Mouse (Mus musculus) gastrocnemius, adult 2 months (tissue): ENCODE data around the gene Sipa1l1. TPM values are rescaled to one million over a fixed set of nuclear protein-coding genes. Genes with fewer than 3 reads are reported as not detected.
A peak's percentile ranks its signal among the peaks of the same experiment; 100 is the strongest.
"Not testable (repeated sequence)": the region's sequence is repeated elsewhere in the genome, so short reads cannot be mapped to it uniquely, and the experiment has no call there.

ENCODE experiments used
- DNase-seq: peaks from one replicate; pipeline ENCODE4 v3.0.0; 2022
- H3K27ac ChIP-seq: fragments of 200-600 bp; 2 replicates; pipeline ENCODE4 v1.8.1; 2022; ENCODE audit warnings: mild to moderate bottlenecking
- H3K4me3 ChIP-seq: fragments of 200-600 bp; 2 replicates; pipeline ENCODE4 v1.8.1; 2022; ENCODE audit warnings: mild to moderate bottlenecking, moderate library complexity
- CTCF ChIP-seq: fragments of 200-600 bp; IDR thresholded peaks from 2 replicates; pipeline ENCODE4 v1.8.1; 2022; ENCODE audit warnings: antibody characterized with exemption, mild to moderate bottlenecking, moderate library complexity
- intact Hi-C: fragments of 180-260 bp; cut with DNase I; formaldehyde crosslinking; loops from one replicate; pipeline ENCODE4 v1.15.1; 2025
- total RNA-seq, 2 experiments: library from RNA; stranded (reverse); gene quantifications; 2 replicates each; pipeline ENCODE4 v1.2.3; 2021

Gene Sipa1l1
- total RNA-seq, 2 experiments from 2014 or later = 7.4 to 10.6 TPM

- TF ChIP-seq CTCF = no peak
- no peak overlapping the region for H3K27ac ChIP-seq
- DNase-seq = no peak
- intact Hi-C loops = no loop called here
- H3K4me3 ChIP-seq = no peak overlapping the region
Observed at GRCm38 (mm10) chr12:82492456-82492855, 323.3 kb downstream of the Sipa1l1 start.

GRCm38 (mm10) chr12:82493260-82493659 is 324.1 kb downstream of the Sipa1l1 start:
- H3K4me3 ChIP-seq, H3K27ac ChIP-seq, DNase-seq, intact Hi-C loops: not testable (repeated sequence)

- Histone ChIP-seq H3K4me3 (no peak overlapping the region), H3K27ac (no peak overlapping the region)
- TF ChIP-seq CTCF = no peak
- no peak for DNase-seq
- intact Hi-C loops = loop anchor here (5.0 kb wide), 2 partner anchors 451 to 521 kb away; no protein-coding TSS in a partner anchor
Observed at GRCm38 (mm10) chr12:82495936-82496335, 326.8 kb downstream of the Sipa1l1 start.

GRCm38 (mm10) chr12:82497866-82498631 is 328.9 kb downstream of the Sipa1l1 start:
- Histone ChIP-seq H3K27ac (peak overlapping the region; percentile 46; the same call in 1 of the 2 replicates), H3K4me3 (peak overlapping the region; percentile 54)
- intact Hi-C loops = loop anchor here (5.0 kb wide), 2 partner anchors 449 to 519 kb away; no protein-coding TSS in a partner anchor
- peak; percentile 72 for TF ChIP-seq CTCF
- peak; percentile 30 for DNase-seq

GRCm38 (mm10) chr12:82498701-82499100 is 329.6 kb downstream of the Sipa1l1 start:
- no peak overlapping the region for H3K4me3 ChIP-seq
- intact Hi-C loops = loop anchor here (5.0 kb wide), 2 partner anchors 449 to 519 kb away; no protein-coding TSS in a partner anchor
- no peak for TF ChIP-seq CTCF
- DNase-seq = no peak
- no peak overlapping the region for H3K27ac ChIP-seq

GRCm38 (mm10) chr12:82499731-82500130 is 330.6 kb downstream of the Sipa1l1 start:
- H3K27ac ChIP-seq = no peak overlapping the region
- TF ChIP-seq CTCF = no peak
- intact Hi-C loops = loop anchor here (5.0 kb wide), 2 partner anchors 448 to 518 kb away; no protein-coding TSS in a partner anchor
- H3K4me3 ChIP-seq = no peak overlapping the region
- DNase-seq = no peak
